Mouse (Mus musculus) intestine, embryonic 16.5 days (tissue): Measurements from ENCODE around the gene Lama1. TPM values are rescaled to one million over a fixed set of nuclear protein-coding genes. Genes with fewer than 3 reads are reported as not detected.
"Not testable (repeated sequence)": the region's sequence is repeated elsewhere in the genome, so short reads cannot be mapped to it uniquely, and the experiment has no call there.

ENCODE experiments used
- ATAC-seq: fragments of 200-750 bp; cut with Nextera tagmentation; 2 replicates; pipeline ENCODE4 v1.8.0; 2017; ENCODE audit warnings: moderate TSS enrichment, moderate library complexity
- H3K27ac ChIP-seq: fragments of 300-500 bp; sonication (generic); 2 replicates; pipeline ENCODE4 v1.5.1; 2014; ENCODE audit warnings: mild to moderate bottlenecking, low read length
- H3K27me3 ChIP-seq: fragments of 300-500 bp; sonication (generic); replicated peaks from 2 replicates; pipeline ENCODE4 v1.6.1; 2014; ENCODE audit warnings: low read length, control low read depth, mixed read lengths; ENCODE audit not compliant: control insufficient read depth, insufficient read depth
- H3K36me3 ChIP-seq: fragments of 300-500 bp; sonication (generic); 2 replicates; pipeline ENCODE4 v1.6.1; 2014; ENCODE audit warnings: low read length, control low read depth; ENCODE audit not compliant: control insufficient read depth, insufficient read depth
- H3K4me1 ChIP-seq: fragments of 300-500 bp; sonication (generic); 2 replicates; pipeline ENCODE4 v1.6.1; 2014; ENCODE audit warnings: low read length, control low read depth, mixed read lengths; ENCODE audit not compliant: control insufficient read depth, insufficient read depth
- H3K4me2 ChIP-seq: fragments of 300-500 bp; sonication (generic); 2 replicates; pipeline ENCODE4 v1.6.1; 2014; ENCODE audit warnings: low read depth, low read length, control low read depth
- H3K4me3 ChIP-seq: fragments of 300-500 bp; sonication (generic); 2 replicates; pipeline ENCODE4 v1.5.1; 2014; ENCODE audit warnings: mild to moderate bottlenecking, low read length
- H3K9ac ChIP-seq: fragments of 300-500 bp; sonication (generic); 2 replicates; pipeline ENCODE4 v1.6.1; 2014; ENCODE audit warnings: low read depth, low read length
- H3K9me3 ChIP-seq: fragments of 300-500 bp; sonication (generic); 2 replicates; pipeline ENCODE4 v1.6.1; 2016; ENCODE audit warnings: low read length, control low read depth; ENCODE audit not compliant: control insufficient read depth
- WGBS: fragments of 180-500 bp; shearing (Covaris S2); extraction: QIAGEN DNeasy Blood & Tissue Kit; methylation state at CpG from one replicate; pipeline ENCODE4 v1.1.7; 2014; 5-methylcytosine and 5-hydroxymethylcytosine counted together
- polyA plus RNA-seq: library from polyadenylated mRNA; unstranded; fragments of >200 nt; fragmentation: Nextera tagmentation; extraction: Ambion mirVana; gene quantifications from 2 replicates; pipeline ENCODE4 v1.2.1, GENCODE M21; 2015

The Lama1 gene
- polyA plus RNA-seq, 1 experiment from 2014 or later = 1.6 TPM

- H3K9ac ChIP-seq, H3K9me3 ChIP-seq, H3K4me1 ChIP-seq, ATAC-seq, H3K36me3 ChIP-seq, H3K4me3 ChIP-seq, H3K4me2 ChIP-seq, H3K27ac ChIP-seq, H3K27me3 ChIP-seq: not testable (repeated sequence)
- WGBS = 97% methylated on average over 2 of the region's 2 CpGs
These were observed 144.4 kb downstream of the Lama1 start for GRCm38 (mm10) chr17:67841494-67841893.

- H3K36me3 ChIP-seq = peaks cover 6% of the 10 kb centered on the region; the same call in 1 of the 2 replicates
- no peak overlapping the region for H3K27ac ChIP-seq
- no peaks in the 10 kb centered on the region for H3K27me3 ChIP-seq
- ATAC-seq = no peak
- H3K9ac ChIP-seq = no peak overlapping the region
- H3K4me3 ChIP-seq = no peak overlapping the region
- no peak overlapping the region for H3K4me2 ChIP-seq
- no peaks in the 10 kb centered on the region for H3K9me3 ChIP-seq
- H3K4me1 ChIP-seq = no peaks in the 10 kb centered on the region
- 91% methylated on average over 10 of the region's 10 CpGs for WGBS
These were observed 164.1 kb downstream of the Lama1 start for GRCm38 (mm10) chr17:67861080-67861630.

GRCm38 (mm10) chr17:67861744-67862535, 164.9 kb downstream of the Lama1 start:
- peaks cover 6% of the 10 kb centered on the region; the same call in 1 of the 2 replicates for H3K36me3 ChIP-seq

GRCm38 (mm10) chr17:67864363-67864762, 167.3 kb downstream of the Lama1 start:
- Histone ChIP-seq H3K9ac (no peak overlapping the region), H3K27ac (no peak overlapping the region), H3K4me1 (no peaks in the 10 kb centered on the region), H3K27me3 (no peaks in the 10 kb centered on the region), H3K4me3 (no peak overlapping the region), H3K36me3 (peaks cover 7% of the 10 kb centered on the region; the same call in 1 of the 2 replicates), H3K9me3 (no peaks in the 10 kb centered on the region), H3K4me2 (no peak overlapping the region)
- WGBS = 89% methylated on average over 10 of the region's 10 CpGs
- no peak for ATAC-seq

More at GRCm38 (mm10) chr17:67861744-67862535, 164.9 kb downstream of the Lama1 start:
- H3K9me3 ChIP-seq = no peaks in the 10 kb centered on the region
- H3K9ac ChIP-seq = no peak overlapping the region
- no peak overlapping the region for H3K4me3 ChIP-seq
- H3K27ac ChIP-seq = no peak overlapping the region
- no peaks in the 10 kb centered on the region for H3K27me3 ChIP-seq
- ATAC-seq = peak; percentile 28
- H3K4me2 ChIP-seq = no peak overlapping the region
- H3K4me1 ChIP-seq = no peaks in the 10 kb centered on the region
- WGBS = 76% methylated on average over 16 of the region's 16 CpGs

- H3K4me1 ChIP-seq = no peaks in the 10 kb centered on the region
- no peak overlapping the region for H3K4me2 ChIP-seq
- WGBS = 90% methylated on average over 3 of the region's 3 CpGs
- H3K27me3 ChIP-seq = no peaks in the 10 kb centered on the region
- H3K36me3 ChIP-seq = peaks cover 7% of the 10 kb centered on the region; the same call in 1 of the 2 replicates
- no peak overlapping the region for H3K27ac ChIP-seq
- H3K9ac ChIP-seq = no peak overlapping the region
- no peaks in the 10 kb centered on the region for H3K9me3 ChIP-seq
- ATAC-seq = no peak
- H3K4me3 ChIP-seq = no peak overlapping the region
These were observed 167.9 kb downstream of the Lama1 start for GRCm38 (mm10) chr17:67864912-67865311.

GRCm38 (mm10) chr17:67866026-67866425, 169.0 kb downstream of the Lama1 start:
- H3K4me3 ChIP-seq = no peak overlapping the region
- H3K9ac ChIP-seq = no peak overlapping the region
- H3K36me3 ChIP-seq = peaks cover 7% of the 10 kb centered on the region; the same call in 1 of the 2 replicates
- no peak for ATAC-seq
- 75% methylated on average over 9 of the region's 9 CpGs for WGBS
- no peak overlapping the region for H3K27ac ChIP-seq
- H3K9me3 ChIP-seq = no peaks in the 10 kb centered on the region
- H3K4me1 ChIP-seq = no peaks in the 10 kb centered on the region
- H3K27me3 ChIP-seq = no peaks in the 10 kb centered on the region
- no peak overlapping the region for H3K4me2 ChIP-seq

GRCm38 (mm10) chr17:67866541-67867241, 169.6 kb downstream of the Lama1 start:
- no peaks in the 10 kb centered on the region for H3K4me1 ChIP-seq

GRCm38 (mm10) chr17:67869731-67870601, 172.9 kb downstream of the Lama1 start:
- no peak overlapping the region for H3K27ac ChIP-seq
- H3K9me3 ChIP-seq = no peaks in the 10 kb centered on the region
- H3K4me3 ChIP-seq = no peak overlapping the region
- no peaks in the 10 kb centered on the region for H3K4me1 ChIP-seq
- H3K27me3 ChIP-seq = no peaks in the 10 kb centered on the region
- H3K36me3 ChIP-seq = peaks cover 8% of the 10 kb centered on the region; the same call in 1 of the 2 replicates
- 69% methylated on average over 23 of the region's 23 CpGs for WGBS
- no peak overlapping the region for H3K4me2 ChIP-seq
- 0 out of 2 replicates have a peak, but pooled peaks have one; percentile 42 for ATAC-seq
- no peak overlapping the region for H3K9ac ChIP-seq

More at GRCm38 (mm10) chr17:67866541-67867241, 169.6 kb downstream of the Lama1 start:
- Histone ChIP-seq H3K27ac (no peak overlapping the region), H3K4me3 (no peak overlapping the region), H3K27me3 (no peaks in the 10 kb centered on the region), H3K9ac (no peak overlapping the region), H3K9me3 (no peaks in the 10 kb centered on the region), H3K4me2 (no peak overlapping the region), H3K36me3 (peaks cover 12% of the 10 kb centered on the region)
- no peak for ATAC-seq
- 87% methylated on average over 20 of the region's 20 CpGs for WGBS
